Mouse (Mus musculus): ENCODE measurements around the gene Slc8a3.
"Not testable (repeated sequence)": the region's sequence is repeated elsewhere in the genome, so short reads cannot be mapped to it uniquely, and the experiment has no call there.

Gene Slc8a3

DNA sequence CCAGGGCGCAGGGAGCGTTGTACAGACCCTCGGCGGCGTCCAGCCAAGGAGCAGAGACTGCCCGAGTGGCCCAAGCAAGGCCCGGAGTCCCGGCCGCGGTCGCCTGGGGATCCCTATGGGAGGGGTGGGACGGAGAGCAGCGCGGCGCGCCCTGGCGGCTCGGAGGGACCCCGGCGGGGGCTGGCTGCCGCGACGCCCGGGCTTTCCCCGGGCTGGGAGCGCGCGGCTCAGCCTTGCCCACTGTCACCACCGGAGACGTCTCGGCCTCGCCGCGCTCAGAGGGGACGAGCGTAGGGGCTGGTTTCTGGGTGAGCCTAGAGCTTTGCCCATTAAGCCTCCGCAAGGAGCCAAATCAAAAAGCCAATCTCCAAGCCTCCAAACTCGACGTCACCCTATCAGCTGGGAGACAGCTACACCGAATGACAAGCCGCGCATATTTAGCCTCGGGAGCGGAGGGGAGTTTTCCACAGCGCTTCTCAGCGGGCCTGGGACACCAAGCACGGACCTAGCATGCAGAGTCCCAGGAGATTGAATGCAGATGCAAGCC is at the start of gene Slc8a3:
TSS of gene Slc8a3 (minus strand) at position 306 of the 547 bp plus-strand sequence.
- DNase-seq = peak; percentile 71

GRCm38 (mm10) chr12:81379364-81379763 is 46.4 kb upstream of the Slc8a3 start, which contains the start of gene Gm4787:
TSS of gene Gm4787 (minus strand) at chr12:81379464.
- DNase-seq = not testable (repeated sequence)

- no peak for DNase-seq
Observed at GRCm38 (mm10) chr12:81333841-81334240, 861 bp upstream of the Slc8a3 start.

DNA sequence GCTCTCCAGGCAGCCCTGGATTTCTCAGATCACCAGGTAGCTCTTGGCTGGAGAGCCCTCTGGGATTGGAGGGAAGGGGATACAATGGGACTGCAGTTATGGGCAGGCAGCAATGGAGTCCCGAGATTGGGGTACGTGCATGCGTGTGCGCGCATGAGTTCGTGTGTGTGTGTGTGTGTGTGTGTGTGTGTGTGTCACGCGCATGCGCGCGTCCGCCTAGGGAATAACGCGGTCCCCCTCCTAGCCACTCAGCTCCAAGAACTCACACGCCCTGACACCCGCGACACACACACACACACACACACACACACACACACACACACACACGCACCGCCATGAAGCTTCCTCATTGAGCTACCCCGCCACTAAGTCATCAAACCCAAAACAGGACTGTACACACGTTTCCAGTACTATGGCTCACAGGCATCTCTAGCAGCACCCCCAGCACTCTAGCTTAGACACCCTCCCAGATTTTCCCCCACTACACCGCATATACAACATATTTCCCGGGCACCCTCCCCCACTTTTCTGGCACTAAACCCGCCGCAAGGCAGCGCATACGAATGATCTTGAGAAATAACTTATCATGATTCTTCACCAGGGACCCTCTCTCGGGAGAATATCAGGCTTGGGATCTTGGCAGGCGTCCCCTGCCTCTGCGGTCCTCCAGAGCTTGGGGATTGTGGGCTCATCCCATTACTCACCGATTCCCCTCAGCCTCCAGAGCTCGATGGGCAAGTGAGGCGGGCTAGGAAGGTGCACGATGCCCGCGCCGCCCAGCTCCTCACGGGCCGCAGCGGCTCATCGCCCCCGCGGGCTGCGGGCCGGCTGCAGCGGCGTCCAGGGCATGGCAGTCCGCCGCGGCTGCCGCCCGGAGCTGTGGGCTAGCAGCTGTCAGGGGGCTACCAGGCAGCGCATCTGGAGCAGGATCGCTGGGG is 774 bp downstream of the Slc8a3 start:
- DNase-seq = peak; percentile 76

DNA sequence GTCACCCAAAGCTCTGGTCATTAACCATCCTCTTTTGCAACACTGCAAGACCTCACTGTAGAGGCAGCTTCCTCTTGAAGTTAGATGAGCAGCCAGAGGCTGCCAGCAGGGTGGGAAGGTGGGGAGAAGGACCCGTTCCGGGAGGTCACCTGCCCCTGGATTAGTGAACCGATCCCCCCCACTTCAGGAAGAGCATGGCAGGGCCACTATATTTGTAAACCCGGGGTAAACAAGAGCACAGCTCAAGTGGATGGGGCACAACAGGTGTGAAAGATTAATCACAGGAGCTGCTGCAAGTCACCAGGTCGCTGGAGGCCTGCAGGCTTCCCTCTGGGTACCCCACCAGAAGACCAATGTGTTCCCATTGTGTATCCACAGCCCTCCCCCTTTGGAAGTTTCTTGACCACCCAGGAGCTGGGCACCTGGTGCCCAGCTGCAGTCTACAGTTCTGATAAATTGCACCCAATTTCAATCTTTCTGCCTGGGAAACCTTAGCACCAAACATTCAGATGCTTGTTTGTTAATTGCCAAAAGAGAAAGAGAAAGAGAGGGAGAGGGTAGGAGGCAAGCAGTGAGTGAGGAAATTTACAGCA is 1.8 kb downstream of the Slc8a3 start:
- DNase-seq = peak; percentile 21

- DNase-seq = no peak
Observed at GRCm38 (mm10) chr12:81324991-81325390, 8.0 kb downstream of the Slc8a3 start.

DNA sequence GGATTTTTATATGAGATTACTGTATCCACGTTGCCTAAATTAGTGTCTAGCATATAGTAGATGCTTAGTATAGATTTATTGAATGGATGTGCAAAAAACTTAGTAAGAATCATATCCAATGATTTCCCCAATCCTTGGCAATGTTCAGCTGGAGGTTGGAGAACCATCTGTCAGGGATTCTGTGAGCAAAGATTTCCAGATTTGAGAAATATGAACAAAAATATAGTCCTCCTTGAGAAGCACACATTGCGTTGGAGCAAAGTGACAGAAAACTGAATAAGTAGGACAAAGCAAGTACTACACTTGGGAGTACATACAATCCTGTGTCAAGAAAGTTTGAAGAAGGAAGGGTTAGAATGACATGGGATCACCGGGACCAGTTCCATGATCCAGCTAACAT is 8.9 kb downstream of the Slc8a3 start:
- no peak for DNase-seq

DNA sequence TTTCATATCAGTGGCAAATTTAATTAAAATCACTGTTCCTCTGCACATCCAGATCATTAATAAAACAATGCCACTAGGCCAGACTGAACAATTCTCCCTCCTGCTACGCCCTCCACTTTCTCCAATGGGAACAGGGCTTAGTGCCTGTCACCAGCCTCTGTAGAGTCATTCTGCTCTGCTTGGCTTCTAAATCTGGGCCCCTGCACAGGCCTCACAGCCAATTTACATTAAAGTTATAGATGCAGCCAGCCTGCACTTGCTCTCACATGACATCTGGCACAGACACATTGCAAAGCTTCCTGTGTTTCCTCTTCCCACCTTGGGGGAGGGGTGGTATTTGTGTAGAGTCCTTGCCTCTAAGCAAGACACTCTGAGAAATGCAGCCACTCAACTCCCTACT is 12.0 kb downstream of the Slc8a3 start:
- peak; percentile 42 for DNase-seq

DNA sequence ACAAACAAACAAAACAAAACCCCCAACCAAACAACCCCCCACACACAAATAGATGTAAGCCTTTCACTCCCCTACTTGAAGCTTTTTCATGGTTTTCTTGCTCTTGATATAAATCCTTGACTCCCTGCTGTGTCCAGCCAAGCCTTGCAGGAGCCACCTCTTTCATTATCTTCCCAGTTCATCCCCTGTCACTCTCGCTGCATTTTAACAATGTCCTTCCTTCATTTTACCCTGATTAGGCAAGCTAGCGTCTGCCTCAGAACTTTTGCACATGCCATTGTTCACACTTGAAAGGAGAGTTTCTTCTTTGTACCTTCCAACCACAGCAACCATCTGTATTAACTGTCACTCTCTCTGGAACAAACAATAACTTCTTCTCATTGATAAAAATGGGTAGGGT is 15.2 kb downstream of the Slc8a3 start:
- peak; percentile 13 for DNase-seq

- no peak for DNase-seq
Observed at GRCm38 (mm10) chr12:81315953-81316352, 17.0 kb downstream of the Slc8a3 start.

- DNase-seq = no peak
Observed at GRCm38 (mm10) chr12:81303626-81304025, 29.4 kb downstream of the Slc8a3 start.

GRCm38 (mm10) chr12:81294613-81295012 is 38.4 kb downstream of the Slc8a3 start:
- DNase-seq = no peak

- DNase-seq = no peak
Observed at GRCm38 (mm10) chr12:81278031-81278430, 54.9 kb downstream of the Slc8a3 start.

GRCm38 (mm10) chr12:81274616-81275015 is 58.4 kb downstream of the Slc8a3 start:
- DNase-seq = no peak

DNA sequence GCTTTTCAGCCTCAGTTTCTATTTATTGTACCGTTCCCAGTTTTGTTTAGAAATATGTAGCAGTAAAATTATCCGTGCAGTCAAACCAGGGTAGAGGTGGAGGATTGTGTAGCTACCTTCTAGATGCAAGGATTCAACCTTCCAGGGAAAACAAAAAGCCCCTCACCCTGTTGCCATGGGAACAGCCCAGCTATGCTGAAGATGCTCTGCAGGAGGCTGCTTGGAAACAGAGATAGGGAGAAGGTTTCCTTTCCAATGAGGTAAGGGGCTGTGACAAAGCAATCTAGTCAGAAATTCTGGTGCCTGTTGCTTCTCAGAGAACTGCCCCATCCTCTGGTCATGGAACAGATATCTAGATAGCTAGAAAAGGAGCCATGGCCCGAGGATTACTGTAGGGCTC is 59.6 kb downstream of the Slc8a3 start:
- peak; percentile 23 for DNase-seq

DNA sequence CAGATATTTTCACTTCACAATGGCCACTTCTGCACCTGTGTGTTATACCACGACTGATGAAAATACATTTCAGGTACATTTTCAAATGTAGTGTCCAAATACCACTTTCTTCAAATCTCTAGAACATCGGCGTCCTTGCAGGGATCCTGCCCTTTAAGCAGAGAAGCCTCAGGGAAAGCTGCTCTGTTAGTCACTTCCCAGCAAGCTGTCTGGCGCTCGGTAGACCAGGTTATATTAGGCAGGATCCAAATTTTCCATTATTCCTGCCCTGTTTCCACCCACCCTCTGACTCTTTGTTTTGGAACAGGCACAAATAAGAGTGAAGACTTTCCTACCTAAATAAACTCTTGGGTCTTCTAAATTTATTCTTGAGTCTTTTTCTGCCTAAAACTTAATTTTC is 63.7 kb downstream of the Slc8a3 start:
- DNase-seq = no peak

DNA sequence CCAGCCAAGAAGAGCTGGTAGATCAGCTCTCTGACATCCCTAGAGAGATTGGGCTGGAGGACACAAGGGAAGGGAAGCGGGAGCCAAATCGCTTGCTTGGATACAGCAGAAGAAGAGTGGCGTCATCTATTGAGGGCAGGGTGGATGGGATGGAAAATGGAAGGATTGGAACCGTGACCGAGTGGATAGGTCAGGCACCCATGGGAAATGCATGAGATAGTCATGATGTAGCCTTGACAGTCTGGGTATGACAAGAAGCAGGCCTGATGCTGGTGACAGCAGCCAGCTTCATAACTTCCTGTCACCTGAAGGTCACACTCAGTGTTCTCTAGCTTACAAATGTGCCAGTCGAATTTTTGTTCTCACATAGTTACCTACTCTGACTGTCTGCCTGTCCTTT is 70.2 kb downstream of the Slc8a3 start:
- DNase-seq = no peak

- DNase-seq = no peak
Observed at GRCm38 (mm10) chr12:81258215-81258614, 74.8 kb downstream of the Slc8a3 start.

GRCm38 (mm10) chr12:81245411-81245810 is 87.6 kb downstream of the Slc8a3 start:
- DNase-seq = no peak

- no peak for DNase-seq
Observed at GRCm38 (mm10) chr12:81244954-81245353, 88.0 kb downstream of the Slc8a3 start.

DNA sequence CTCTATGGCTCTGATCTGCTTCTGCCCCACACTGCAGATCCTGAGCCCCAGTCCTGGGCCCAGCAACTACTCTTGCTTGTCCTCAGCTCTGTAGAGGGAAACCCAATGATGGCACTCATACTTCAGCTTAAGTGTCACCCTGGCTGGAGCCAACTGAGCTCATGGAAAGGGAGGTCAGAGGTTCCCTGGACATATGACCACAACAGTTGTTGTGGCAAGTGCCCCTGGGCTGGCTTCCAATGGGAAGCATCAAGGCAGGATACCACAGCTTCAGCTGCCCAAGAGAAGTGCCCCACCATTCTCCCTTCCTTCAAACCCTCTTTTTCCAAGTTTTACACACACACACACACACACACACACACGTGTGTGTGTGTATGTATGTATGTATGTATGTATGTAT is 88.5 kb downstream of the Slc8a3 start:
- DNase-seq = no peak

- no peak for DNase-seq
Observed at GRCm38 (mm10) chr12:81241676-81242075, 91.3 kb downstream of the Slc8a3 start.

DNA sequence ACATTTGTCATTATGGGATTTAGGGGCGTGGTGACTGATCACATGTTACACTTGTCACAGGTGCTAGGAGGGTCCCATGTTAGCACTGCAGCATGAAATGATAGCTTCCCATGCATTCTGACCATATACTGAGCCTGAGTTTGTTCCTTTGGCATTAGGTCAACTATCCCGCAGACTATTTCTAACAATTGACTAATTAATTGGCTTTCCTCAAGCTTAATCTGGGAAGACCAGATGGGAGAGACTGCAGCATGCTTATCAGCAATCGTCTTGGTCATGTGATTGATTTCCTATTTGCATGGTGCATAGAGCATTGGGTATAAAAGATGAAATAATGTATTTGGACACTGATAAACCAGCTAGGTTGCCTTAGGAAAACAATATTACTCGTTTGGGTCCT is 91.9 kb downstream of the Slc8a3 start:
- DNase-seq = no peak

- no peak for DNase-seq
Observed at GRCm38 (mm10) chr12:81237158-81237557, 95.8 kb downstream of the Slc8a3 start.
